Mouse (Mus musculus) central nervous system, embryonic 18 days (tissue): ENCODE results near the gene Gm16503. TPM values are rescaled to one million over a fixed set of nuclear protein-coding genes. Genes with fewer than 3 reads are reported as not detected.

ENCODE experiments used
- polyA plus RNA-seq: library from polyadenylated mRNA; depleted of rRNA; stranded (reverse); fragments of >200 nt; gene quantifications from 2 replicates; pipeline ENCODE4 v1.2.3, GENCODE M21; 2012; rRNA removed

The Gm16503 gene
- 1.1 and 1.4 TPM in 2 replicates for polyA plus RNA-seq

DNA sequence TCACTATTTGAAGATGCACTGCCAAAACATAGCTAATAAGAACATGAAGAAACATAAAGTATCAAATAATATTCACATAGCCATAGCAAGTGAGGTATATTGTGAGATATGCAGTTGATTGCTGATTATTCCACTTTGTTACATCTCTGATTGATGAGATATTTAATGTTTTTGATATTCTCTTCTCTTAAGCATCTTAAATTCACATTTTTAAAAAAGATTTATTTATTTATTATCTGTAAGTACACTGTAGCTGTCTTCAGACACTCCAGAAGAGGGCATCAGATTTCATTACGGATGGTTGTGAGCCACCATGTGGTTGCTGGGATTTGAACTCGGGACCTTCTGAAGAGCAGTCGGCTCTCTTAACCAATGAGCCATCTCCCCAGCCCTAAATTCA lies at the start of gene Gm16503:
Gene Gm16503 (plus strand): TSS at position 301 of the 400 bp plus-strand sequence.

DNA sequence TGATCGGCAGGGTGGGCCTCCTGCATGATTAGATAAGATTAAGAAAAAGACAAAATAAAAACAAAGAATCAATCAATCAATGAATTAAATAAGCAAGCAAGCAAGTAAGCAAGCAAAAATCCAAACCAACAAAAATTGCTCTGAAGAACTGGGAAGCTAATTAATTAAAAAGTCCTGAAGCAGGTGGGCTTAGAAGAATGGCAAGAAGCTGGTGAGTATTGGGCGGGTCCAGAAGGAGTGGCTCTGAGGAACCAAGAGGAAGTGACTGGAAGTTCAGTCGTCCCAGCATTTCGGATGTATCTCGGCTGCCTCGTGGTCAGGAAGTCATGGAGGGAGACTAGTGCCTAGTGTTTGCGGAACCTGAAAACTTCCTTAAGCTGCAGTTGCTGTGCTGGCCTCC lies 47.9 kb upstream of the Gm16503 start, which contains the start of gene Zfp982:
Gene Zfp982 (plus strand): TSS at position 301 of the 400 bp plus-strand sequence.

GRCm38 (mm10) chr4:147553071-147553470 lies 13.1 kb downstream of the Gm16503 start, which contains the start of gene Zfp985:
TSS of gene Zfp985 (plus strand) at chr4:147553277.

Other genes starting within 250 kb of the Gm16503 start
- gene Zfp988, start 234.5 kb upstream of the Gm16503 start, polyA plus RNA-seq, result 0.09 and 0.16 TPM in 2 replicates
- not detected in 2 replicates for gene Zfp978, start 178.9 kb upstream of the Gm16503 start, polyA plus RNA-seq
- gene Zfp982, start 47.8 kb upstream of the Gm16503 start, polyA plus RNA-seq, result 1.6 and 2.4 TPM in 2 replicates
- 0.04 and 0.11 TPM in 2 replicates for gene Zfp985, start 13.1 kb downstream of the Gm16503 start, polyA plus RNA-seq
- gene Zfp979, start 102.3 kb downstream of the Gm16503 start, polyA plus RNA-seq, result 1.1 and 1.3 TPM in 2 replicates
- not detected in 2 replicates for gene Zfp534, start 162.3 kb downstream of the Gm16503 start, polyA plus RNA-seq